Mouse (Mus musculus) spleen, adult 2 months (tissue): ENCODE results near the gene Chst8.

Experiments
- CTCF ChIP-seq: fragments of 200-500 bp; IDR thresholded peaks from 2 replicates; pipeline ENCODE4 v1.5.1; 2011; ENCODE audit warnings: mild to moderate bottlenecking, inconsistent platforms; ENCODE audit not compliant: insufficient read depth, insufficient read length, insufficient replicate concordance; ENCODE audit errors: extremely low read depth
- POLR2A ChIP-seq: fragments of 200-500 bp; IDR thresholded peaks from 2 replicates; pipeline ENCODE4 v1.6.1; 2011; ENCODE audit warnings: low read depth, low read length, inconsistent platforms

- no peak for TF ChIP-seq POLR2A
- TF ChIP-seq CTCF: no peak
Measured at GRCm38 (mm10) chr7:34641968-34642367, 170.5 kb downstream of the Chst8 start.
